Mouse (Mus musculus): ENCODE data around the gene Mdh1. TPM values are rescaled to one million over a fixed set of nuclear protein-coding genes. Genes with fewer than 3 reads are reported as not detected.
A peak's percentile ranks its signal among the peaks of the same experiment; 100 is the strongest.

Mdh1 gene
- total RNA-seq (2014; rRNA removed) (281 and 307 TPM in 2 replicates), polyA plus RNA-seq (2015; fragmentation: Nextera tagmentation; extraction: Ambion mirVana) (658 and 719 TPM in 2 replicates)

DNA sequence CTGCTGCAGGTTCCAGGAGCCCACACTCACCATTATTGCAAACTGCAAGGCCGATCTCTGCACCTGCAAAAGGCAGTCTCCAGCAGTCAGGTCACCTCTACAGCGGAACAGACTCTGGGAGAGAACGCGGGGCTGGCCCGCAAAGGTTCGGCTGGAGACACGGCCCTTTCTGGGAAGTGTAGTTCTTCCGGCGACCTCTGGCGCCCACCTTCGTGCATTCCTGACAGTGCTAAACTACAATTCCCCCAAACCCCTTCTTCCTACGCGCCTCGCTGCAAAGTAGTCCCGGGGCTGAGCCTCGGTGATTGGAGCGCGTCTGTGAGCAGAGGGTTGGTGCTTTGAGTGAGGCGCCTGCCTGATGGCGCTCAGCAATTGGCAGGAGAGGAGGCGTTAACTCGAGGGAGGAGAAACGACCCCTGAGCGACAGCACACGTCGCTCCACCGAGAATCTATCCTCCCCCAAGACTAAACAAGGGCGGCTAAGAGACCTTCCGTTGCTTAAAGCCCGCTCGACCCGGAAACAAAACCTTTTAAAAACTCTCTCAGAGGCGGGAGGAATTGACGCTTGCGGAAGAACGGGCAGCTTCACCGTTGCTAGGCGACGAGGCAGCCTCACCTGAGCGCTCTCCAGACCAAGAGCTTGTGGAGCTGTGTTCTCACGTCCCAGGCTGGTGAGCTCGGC is at the start of gene Mdh1, which contains the start of gene Wdpcp:
TSS of gene Mdh1 (minus strand) at position 668 of the 682 bp plus-strand sequence.
TSS of gene Wdpcp (plus strand) at position 536 of the 682 bp plus-strand sequence.
- no peaks in the 10 kb centered on the region for H3K9me3 ChIP-seq (ENCODE audit: low read length)
- peaks cover 8% of the 10 kb centered on the region for H3K4me1 ChIP-seq (ENCODE audit: insufficient read depth, low read length)
- ATAC-seq (ENCODE audit: low FRiP score) (peak; percentile 99), DNase-seq (ENCODE audit: low spot score) (peak; percentile 99)
- peak; percentile 57 for TF ChIP-seq CTCF (IDR thresholded peaks at IDR 0.05)
- H3K4me3 ChIP-seq (ENCODE audit: low read depth, low read length): peak within 1 kb of the TSS; percentile 81
- peak within 1 kb of the TSS; percentile 87 for H3K9ac ChIP-seq (replicated peaks; ENCODE audit: low read length, poor library complexity, severe bottlenecking)
- H3K27ac ChIP-seq (ENCODE audit: low read depth, low read length): peak within 1 kb of the TSS; percentile 92
- no peaks in the 10 kb centered on the region for H3K27me3 ChIP-seq (ENCODE audit: insufficient read depth, low read length)
- H3K4me2 ChIP-seq (ENCODE audit: low read depth, low read length, poor library complexity, severe bottlenecking): peak within 1 kb of the TSS; percentile 63
- under 1% methylated on average over 42 of the region's 42 CpGs for WGBS
- no peaks in the 10 kb centered on the region for H3K36me3 ChIP-seq (ENCODE audit: insufficient read depth, low read length)

DNA sequence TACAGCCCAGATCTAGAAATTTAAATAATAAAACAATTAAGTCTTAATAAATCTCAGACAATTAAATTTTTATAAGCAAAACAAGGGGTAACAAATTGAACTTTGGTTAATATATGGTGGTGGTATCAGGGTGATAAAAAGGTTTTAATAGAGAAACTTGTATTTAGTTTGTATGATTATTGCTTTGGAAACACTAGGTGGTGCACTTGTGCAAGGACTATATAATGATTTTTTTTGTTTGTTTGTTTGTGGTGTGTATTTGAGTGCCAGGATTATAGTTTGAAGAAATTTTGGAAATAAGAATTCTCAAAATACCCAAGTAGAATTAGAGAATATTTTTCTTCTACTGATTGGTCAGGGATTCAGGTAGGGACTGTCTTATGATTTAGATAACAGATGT is 43.7 kb upstream of the Mdh1 start:
- DNase-seq (ENCODE audit: low spot score) (peak; percentile 8), ATAC-seq (ENCODE audit: low FRiP score) (no peak)
- no peak overlapping the region for H3K9ac ChIP-seq (replicated peaks; ENCODE audit: low read length, poor library complexity, severe bottlenecking)
- H3K27me3 ChIP-seq (ENCODE audit: insufficient read depth, low read length): no peaks in the 10 kb centered on the region
- H3K4me3 ChIP-seq (ENCODE audit: low read depth, low read length): no peak overlapping the region
- TF ChIP-seq CTCF (IDR thresholded peaks at IDR 0.05): peak; percentile 66
- no peaks in the 10 kb centered on the region for H3K36me3 ChIP-seq (ENCODE audit: insufficient read depth, low read length)
- H3K27ac ChIP-seq (ENCODE audit: low read depth, low read length): no peak overlapping the region
- H3K4me1 ChIP-seq (ENCODE audit: insufficient read depth, low read length): no peaks in the 10 kb centered on the region
- no peaks in the 10 kb centered on the region for H3K9me3 ChIP-seq (ENCODE audit: low read length)
- no peak overlapping the region for H3K4me2 ChIP-seq (ENCODE audit: low read depth, low read length, poor library complexity, severe bottlenecking)

DNA sequence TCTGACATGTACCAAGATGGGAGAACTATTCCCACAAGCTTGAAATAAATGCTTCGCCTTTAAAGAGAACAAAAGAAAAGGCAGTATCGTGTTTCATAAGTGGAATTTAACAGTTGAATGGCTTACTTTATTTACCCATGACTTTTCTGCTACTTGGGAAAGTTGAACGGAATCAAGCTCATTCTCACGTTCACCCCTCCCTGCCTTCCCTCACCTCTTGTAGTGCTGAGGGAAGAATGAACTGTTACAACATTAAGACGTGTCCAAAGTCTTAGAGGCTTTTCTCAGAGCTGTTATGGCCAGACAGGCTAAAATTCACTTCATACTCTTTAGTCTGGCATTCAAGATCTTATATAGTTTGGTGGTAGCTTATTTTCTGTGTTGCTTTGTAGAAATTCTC is 30.3 kb upstream of the Mdh1 start:
- ATAC-seq (ENCODE audit: low FRiP score): no peak
- DNase-seq (ENCODE audit: low spot score): no peak
- H3K36me3 ChIP-seq (ENCODE audit: insufficient read depth, low read length): no peaks in the 10 kb centered on the region
- H3K4me2 ChIP-seq (ENCODE audit: low read depth, low read length, poor library complexity, severe bottlenecking): no peak overlapping the region
- no peak overlapping the region for H3K27ac ChIP-seq (ENCODE audit: low read depth, low read length)
- no peaks in the 10 kb centered on the region for H3K4me1 ChIP-seq (ENCODE audit: insufficient read depth, low read length)
- no peak for TF ChIP-seq CTCF (IDR thresholded peaks at IDR 0.05)
- 27% methylated on average over 5 of the region's 5 CpGs for WGBS
- H3K27me3 ChIP-seq (ENCODE audit: insufficient read depth, low read length): no peaks in the 10 kb centered on the region
- no peaks in the 10 kb centered on the region for H3K9me3 ChIP-seq (ENCODE audit: low read length)
- H3K9ac ChIP-seq (replicated peaks; ENCODE audit: low read length, poor library complexity, severe bottlenecking): no peak overlapping the region
- no peak overlapping the region for H3K4me3 ChIP-seq (ENCODE audit: low read depth, low read length)

DNA sequence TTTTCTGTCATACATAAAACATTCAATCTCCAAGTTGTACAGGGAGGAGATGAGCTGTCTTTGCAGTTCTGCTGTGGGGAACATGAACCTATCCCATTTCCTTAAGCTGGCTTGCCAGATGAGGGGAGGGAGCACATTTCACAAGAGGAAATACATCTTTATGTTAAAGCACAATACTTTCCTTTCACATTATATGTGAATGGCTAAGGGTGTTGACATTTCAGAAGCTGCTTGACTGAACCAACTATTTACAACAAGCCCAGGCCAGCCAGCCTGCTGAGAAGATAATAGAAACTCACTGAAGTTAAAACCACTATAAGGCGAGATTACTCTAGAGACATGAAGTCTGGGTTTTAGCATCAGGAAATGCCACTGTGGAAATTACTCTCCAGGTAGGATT is 11.1 kb upstream of the Mdh1 start:
- DNase-seq (ENCODE audit: low spot score): no peak
- no peak overlapping the region for H3K27ac ChIP-seq (ENCODE audit: low read depth, low read length)
- 57% methylated on average over 1 of the region's 1 CpGs for WGBS
- H3K27me3 ChIP-seq (ENCODE audit: insufficient read depth, low read length): no peaks in the 10 kb centered on the region
- H3K36me3 ChIP-seq (ENCODE audit: insufficient read depth, low read length): no peaks in the 10 kb centered on the region
- no peak for TF ChIP-seq CTCF (IDR thresholded peaks at IDR 0.05)
- H3K4me3 ChIP-seq (ENCODE audit: low read depth, low read length): no peak overlapping the region
- no peaks in the 10 kb centered on the region for H3K4me1 ChIP-seq (ENCODE audit: insufficient read depth, low read length)
- H3K9me3 ChIP-seq (ENCODE audit: low read length): no peaks in the 10 kb centered on the region
- ATAC-seq (ENCODE audit: low FRiP score): no peak
- H3K4me2 ChIP-seq (ENCODE audit: low read depth, low read length, poor library complexity, severe bottlenecking): no peak overlapping the region
- H3K9ac ChIP-seq (replicated peaks; ENCODE audit: low read length, poor library complexity, severe bottlenecking): no peak overlapping the region

DNA sequence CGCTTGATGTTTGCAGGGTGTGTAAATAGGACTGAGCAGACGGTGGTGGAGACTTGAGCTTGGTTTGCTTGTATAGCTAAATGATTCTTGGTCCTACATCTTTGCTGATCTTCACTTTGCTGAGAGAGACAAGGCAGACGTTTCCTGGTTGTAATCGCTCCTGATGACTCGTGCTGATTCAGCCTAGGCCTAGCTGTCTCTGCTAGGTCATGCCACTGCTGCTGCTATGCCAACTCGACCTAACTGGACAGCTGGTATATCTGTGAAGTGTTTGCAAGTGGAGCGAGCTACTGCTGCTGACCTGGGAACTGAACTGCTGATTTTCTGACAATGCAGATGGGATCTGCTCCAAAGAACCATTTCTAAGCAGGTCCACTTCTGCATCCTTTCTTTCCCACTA is 9.3 kb upstream of the Mdh1 start:
- no peak for DNase-seq (ENCODE audit: low spot score)
- no peak for ATAC-seq (ENCODE audit: low FRiP score)
- no peaks in the 10 kb centered on the region for H3K4me1 ChIP-seq (ENCODE audit: insufficient read depth, low read length)
- no peak for TF ChIP-seq CTCF (IDR thresholded peaks at IDR 0.05)
- no peak overlapping the region for H3K9ac ChIP-seq (replicated peaks; ENCODE audit: low read length, poor library complexity, severe bottlenecking)
- H3K27ac ChIP-seq (ENCODE audit: low read depth, low read length): no peak overlapping the region
- H3K4me3 ChIP-seq (ENCODE audit: low read depth, low read length): no peak overlapping the region
- WGBS: 80% methylated on average over 7 of the region's 7 CpGs
- H3K36me3 ChIP-seq (ENCODE audit: insufficient read depth, low read length): no peaks in the 10 kb centered on the region
- no peak overlapping the region for H3K4me2 ChIP-seq (ENCODE audit: low read depth, low read length, poor library complexity, severe bottlenecking)
- H3K9me3 ChIP-seq (ENCODE audit: low read length): no peaks in the 10 kb centered on the region
- H3K27me3 ChIP-seq (ENCODE audit: insufficient read depth, low read length): no peaks in the 10 kb centered on the region

DNA sequence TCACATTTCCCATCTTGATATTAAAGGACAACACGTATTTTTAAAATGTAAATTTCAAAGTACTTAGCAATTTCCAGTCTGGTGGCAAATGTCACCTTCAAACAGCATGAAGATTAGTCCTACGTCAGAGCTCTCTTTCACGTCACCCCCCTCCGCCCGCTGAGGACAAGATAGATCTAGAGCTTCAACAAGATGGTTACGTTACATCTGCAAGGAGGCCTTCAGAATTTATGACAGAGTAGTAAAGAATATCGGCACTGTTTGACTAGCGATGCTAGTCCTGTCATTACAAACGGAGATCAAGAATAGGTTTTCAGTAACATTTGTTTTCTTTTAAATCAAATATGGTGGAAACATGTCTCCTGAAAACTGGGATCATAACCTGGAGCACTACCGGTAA is 1.2 kb downstream of the Mdh1 start:
- Histone ChIP-seq H3K4me1 (ENCODE audit: insufficient read depth, low read length) (peaks cover 8% of the 10 kb centered on the region), H3K9me3 (ENCODE audit: low read length) (no peaks in the 10 kb centered on the region), H3K27me3 (ENCODE audit: insufficient read depth, low read length) (no peaks in the 10 kb centered on the region), H3K4me3 (ENCODE audit: low read depth, low read length) (peak overlapping the region; percentile 81), H3K4me2 (ENCODE audit: low read depth, low read length, poor library complexity, severe bottlenecking) (peak overlapping the region; percentile 57), H3K36me3 (ENCODE audit: insufficient read depth, low read length) (peaks cover 5% of the 10 kb centered on the region), H3K9ac (replicated peaks; ENCODE audit: low read length, poor library complexity, severe bottlenecking) (peak overlapping the region; percentile 87), H3K27ac (ENCODE audit: low read depth, low read length) (peak overlapping the region; percentile 92)
- DNase-seq (ENCODE audit: low spot score) (peak; percentile 47), ATAC-seq (ENCODE audit: low FRiP score) (no peak)
- 6% methylated on average over 10 of the region's 10 CpGs for WGBS
- no peak for TF ChIP-seq CTCF (IDR thresholded peaks at IDR 0.05)
